Mouse (Mus musculus) C2C12 (cell line): ENCODE measurements around the gene Sncg.

Source experiments
- CTCF ChIP-seq: IDR thresholded peaks from one replicate; pipeline ENCODE4 v1.5.1; 2011; ENCODE audit not compliant: control insufficient read depth, insufficient read depth, insufficient read length
- USF1 ChIP-seq: IDR thresholded peaks from one replicate; pipeline ENCODE4 v1.6.1; 2011; ENCODE audit warnings: low read depth, mild to moderate bottlenecking, control low read depth, moderate library complexity

DNA sequence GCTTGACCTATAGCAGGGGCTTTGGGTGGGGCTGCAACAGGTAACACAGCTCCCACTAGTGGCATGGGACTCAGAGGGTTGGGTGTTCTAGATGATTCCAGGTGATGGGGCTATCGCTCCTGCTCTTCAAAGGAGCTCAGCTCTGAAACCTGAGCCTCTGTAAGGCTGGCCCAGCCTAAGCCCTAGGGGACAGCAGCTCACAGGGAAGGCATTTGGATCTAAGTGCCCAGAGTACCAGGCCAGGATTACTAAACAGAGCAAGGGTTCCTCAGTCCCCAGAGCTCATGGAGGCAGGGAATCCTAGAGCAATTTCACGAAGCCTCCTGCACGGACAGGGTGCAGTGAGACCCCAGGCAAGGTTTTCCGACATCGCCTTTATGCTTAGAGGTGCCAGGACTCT is 1.4 kb upstream of the Sncg start:
- TF ChIP-seq USF1 (no peak), CTCF (no peak)
